Mouse (Mus musculus) midbrain, embryonic 15.5 days (tissue): Measurements from ENCODE around the gene Ftl1. TPM values are rescaled to one million over a fixed set of nuclear protein-coding genes. Genes with fewer than 3 reads are reported as not detected.
A peak's percentile ranks its signal among the peaks of the same experiment; 100 is the strongest.
"Not testable (repeated sequence)": the region's sequence is repeated elsewhere in the genome, so short reads cannot be mapped to it uniquely, and the experiment has no call there.

ENCODE experiments used
- ATAC-seq: fragments of 200-750 bp; cut with Nextera tagmentation; replicated peaks from 2 replicates; pipeline ENCODE4 v1.8.0; 2017; ENCODE audit warnings: moderate TSS enrichment
- H3K27ac ChIP-seq: fragments of 300-500 bp; sonication (generic); 2 replicates; pipeline ENCODE4 v1.5.1; 2015; ENCODE audit warnings: mild to moderate bottlenecking, inconsistent platforms
- H3K27me3 ChIP-seq: fragments of 300-500 bp; sonication (generic); replicated peaks from 2 replicates; pipeline ENCODE4 v1.6.1; 2015; ENCODE audit warnings: inconsistent platforms
- H3K36me3 ChIP-seq: fragments of 300-500 bp; sonication (generic); replicated peaks from 2 replicates; pipeline ENCODE4 v1.6.1; 2015; ENCODE audit warnings: inconsistent platforms
- H3K4me1 ChIP-seq: fragments of 300-500 bp; sonication (generic); 2 replicates; pipeline ENCODE4 v1.6.1; 2015; ENCODE audit warnings: inconsistent platforms
- H3K4me2 ChIP-seq: fragments of 300-500 bp; sonication (generic); 2 replicates; pipeline ENCODE4 v1.6.1; 2015; ENCODE audit warnings: inconsistent platforms, mild to moderate bottlenecking, moderate library complexity
- H3K4me3 ChIP-seq: fragments of 300-500 bp; sonication (generic); 2 replicates; pipeline ENCODE4 v1.5.1; 2015; ENCODE audit warnings: mild to moderate bottlenecking, inconsistent platforms
- H3K9ac ChIP-seq: fragments of 300-500 bp; sonication (generic); 2 replicates; pipeline ENCODE4 v1.6.1; 2015; ENCODE audit warnings: mild to moderate bottlenecking, inconsistent platforms
- H3K9me3 ChIP-seq: fragments of 300-500 bp; sonication (generic); 2 replicates; pipeline ENCODE4 v1.6.1; 2016; ENCODE audit warnings: inconsistent platforms
- WGBS: fragments of 180-500 bp; shearing (Covaris S2); methylation state at CpG from one replicate; pipeline ENCODE4 v1.1.7; 2015; ENCODE audit warnings: mixed read lengths; 5-methylcytosine and 5-hydroxymethylcytosine counted together
- polyA plus RNA-seq: library from polyadenylated mRNA; unstranded; fragments of >200 nt; fragmentation: Nextera tagmentation; extraction: Ambion mirVana; gene quantifications from 2 replicates; pipeline ENCODE4 v1.2.1, GENCODE M21; 2015

The Ftl1 gene
- polyA plus RNA-seq, 1 experiment from 2014 or later, result 6,021 TPM

GRCm38 (mm10) chr7:45488293-45489204, 28.9 kb upstream of the Ftl1 start, which contains the start of gene Dhdh:
Gene Dhdh, minus strand, starts transcription at chr7:45488805.
- Histone ChIP-seq H3K9ac (peak within 1 kb of the TSS; percentile 22), H3K9me3 (no peaks in the 10 kb centered on the region), H3K27ac (peak within 1 kb of the TSS; percentile 81), H3K36me3 (peaks cover 5% of the 10 kb centered on the region; the same call in 1 of the 2 replicates), H3K4me2 (peak within 1 kb of the TSS; percentile 56), H3K4me1 (peaks cover 17% of the 10 kb centered on the region; the same call in 1 of the 2 replicates), H3K27me3 (no peaks in the 10 kb centered on the region), H3K4me3 (peak within 1 kb of the TSS; percentile 32)
- WGBS, result 7% methylated on average over 37 of the region's 38 CpGs
- peak; percentile 68 for ATAC-seq

- no peaks in the 10 kb centered on the region for H3K27me3 ChIP-seq
- WGBS, result 14% methylated on average over 11 of the region's 11 CpGs
- peak; percentile 77 for ATAC-seq
These were observed 28.2 kb upstream of the Ftl1 start for GRCm38 (mm10) chr7:45487861-45488292.

GRCm38 (mm10) chr7:45486761-45487415, 27.2 kb upstream of the Ftl1 start, which contains the start of gene Gm45808:
Gene Gm45808, minus strand, starts transcription at chr7:45486811.
- Histone ChIP-seq H3K4me3 (no peak within 1 kb of the TSS), H3K4me1 (peaks cover 17% of the 10 kb centered on the region; the same call in 1 of the 2 replicates), H3K9me3 (no peaks in the 10 kb centered on the region), H3K27ac (no peak within 1 kb of the TSS), H3K36me3 (no peaks in the 10 kb centered on the region), H3K4me2 (no peak within 1 kb of the TSS), H3K9ac (no peak within 1 kb of the TSS), H3K27me3 (no peaks in the 10 kb centered on the region)
- 84% methylated on average over 12 of the region's 12 CpGs for WGBS
- no peak for ATAC-seq

More at GRCm38 (mm10) chr7:45487861-45488292, 28.2 kb upstream of the Ftl1 start:
- peak overlapping the region; percentile 32 for H3K4me3 ChIP-seq
- peak overlapping the region; percentile 22 for H3K9ac ChIP-seq
- peak overlapping the region; percentile 81 for H3K27ac ChIP-seq
- peaks cover 17% of the 10 kb centered on the region; the same call in 1 of the 2 replicates for H3K4me1 ChIP-seq
- H3K36me3 ChIP-seq, result no peaks in the 10 kb centered on the region
- no peaks in the 10 kb centered on the region for H3K9me3 ChIP-seq
- peak overlapping the region; percentile 56 for H3K4me2 ChIP-seq

GRCm38 (mm10) chr7:45486158-45486557, 26.5 kb upstream of the Ftl1 start:
- H3K27me3 ChIP-seq, result no peaks in the 10 kb centered on the region
- no peaks in the 10 kb centered on the region for H3K9me3 ChIP-seq
- H3K36me3 ChIP-seq, result no peaks in the 10 kb centered on the region
- WGBS, result 85% methylated on average over 7 of the region's 7 CpGs
- H3K4me3 ChIP-seq, result no peak overlapping the region
- H3K9ac ChIP-seq, result no peak overlapping the region
- H3K4me1 ChIP-seq, result peaks cover 17% of the 10 kb centered on the region; the same call in 1 of the 2 replicates
- H3K4me2 ChIP-seq, result no peak overlapping the region
- H3K27ac ChIP-seq, result no peak overlapping the region
- no peak for ATAC-seq

- H3K4me3 ChIP-seq, H3K36me3 ChIP-seq, H3K27ac ChIP-seq, H3K9ac ChIP-seq, ATAC-seq, H3K4me2 ChIP-seq, H3K9me3 ChIP-seq, H3K27me3 ChIP-seq: not testable (repeated sequence)
- WGBS, result 95% methylated on average over 5 of the region's 5 CpGs
- H3K4me1 ChIP-seq, result peaks cover 13% of the 10 kb centered on the region; the same call in 1 of the 2 replicates
These were observed 25.3 kb upstream of the Ftl1 start for GRCm38 (mm10) chr7:45484985-45485384.

GRCm38 (mm10) chr7:45482166-45482565, 22.5 kb upstream of the Ftl1 start:
- Histone ChIP-seq H3K4me1 (no peaks in the 10 kb centered on the region), H3K36me3 (no peaks in the 10 kb centered on the region), H3K9me3 (no peaks in the 10 kb centered on the region), H3K9ac (no peak overlapping the region), H3K4me3 (no peak overlapping the region), H3K4me2 (no peak overlapping the region), H3K27me3 (no peaks in the 10 kb centered on the region), H3K27ac (no peak overlapping the region)
- ATAC-seq, result no peak
- 95% methylated on average over 1 of the region's 1 CpGs for WGBS

- ATAC-seq, result peak; percentile 86
- Histone ChIP-seq H3K36me3 (no peaks in the 10 kb centered on the region), H3K4me3 (no peak within 1 kb of the TSS), H3K9me3 (no peaks in the 10 kb centered on the region), H3K27me3 (no peaks in the 10 kb centered on the region), H3K4me1 (no peaks in the 10 kb centered on the region), H3K9ac (no peak within 1 kb of the TSS), H3K27ac (no peak within 1 kb of the TSS), H3K4me2 (no peak within 1 kb of the TSS)
- 47% methylated on average over 15 of the region's 15 CpGs for WGBS
These were observed 21.8 kb upstream of the Ftl1 start, which contains the start of gene Tulp2 for GRCm38 (mm10) chr7:45481374-45481927. Gene Tulp2, plus strand, starts transcription at chr7:45481877.

GRCm38 (mm10) chr7:45480310-45480709, 20.6 kb upstream of the Ftl1 start:
- not testable (repeated sequence) for H3K9ac ChIP-seq, ATAC-seq
- 80% methylated on average over 3 of the region's 4 CpGs for WGBS

GRCm38 (mm10) chr7:45478774-45479173, 19.1 kb upstream of the Ftl1 start:
- Histone ChIP-seq H3K4me3 (no peak overlapping the region), H3K36me3 (no peaks in the 10 kb centered on the region), H3K4me1 (no peaks in the 10 kb centered on the region), H3K27me3 (no peaks in the 10 kb centered on the region), H3K27ac (no peak overlapping the region), H3K4me2 (no peak overlapping the region), H3K9ac (no peak overlapping the region), H3K9me3 (no peaks in the 10 kb centered on the region)
- no peak for ATAC-seq
- WGBS, result 94% methylated on average over 7 of the region's 7 CpGs

More at GRCm38 (mm10) chr7:45480310-45480709, 20.6 kb upstream of the Ftl1 start:
- not testable (repeated sequence) for H3K9me3 ChIP-seq, H3K27ac ChIP-seq, H3K4me2 ChIP-seq, H3K4me3 ChIP-seq, H3K4me1 ChIP-seq, H3K27me3 ChIP-seq, H3K36me3 ChIP-seq

- no peak overlapping the region for H3K27ac ChIP-seq
- no peaks in the 10 kb centered on the region for H3K4me1 ChIP-seq
- H3K9ac ChIP-seq, result no peak overlapping the region
- H3K4me2 ChIP-seq, result no peak overlapping the region
- H3K4me3 ChIP-seq, result no peak overlapping the region
- no peak for ATAC-seq
- no peaks in the 10 kb centered on the region for H3K36me3 ChIP-seq
- H3K9me3 ChIP-seq, result no peaks in the 10 kb centered on the region
- H3K27me3 ChIP-seq, result no peaks in the 10 kb centered on the region
- WGBS, result 4% methylated on average over 3 of the region's 3 CpGs
These were observed 17.3 kb upstream of the Ftl1 start for GRCm38 (mm10) chr7:45477003-45477402.

GRCm38 (mm10) chr7:45476453-45476852, 16.8 kb upstream of the Ftl1 start:
- no peaks in the 10 kb centered on the region for H3K27me3 ChIP-seq
- 65% methylated on average over 1 of the region's 1 CpGs for WGBS
- H3K4me2 ChIP-seq, result no peak overlapping the region
- ATAC-seq, result no peak
- H3K36me3 ChIP-seq, result no peaks in the 10 kb centered on the region
- no peak overlapping the region for H3K27ac ChIP-seq
- no peak overlapping the region for H3K4me3 ChIP-seq
- no peaks in the 10 kb centered on the region for H3K4me1 ChIP-seq
- H3K9me3 ChIP-seq, result no peaks in the 10 kb centered on the region
- no peak overlapping the region for H3K9ac ChIP-seq
